Mouse (Mus musculus): ENCODE results near the gene Col4a2.
"Not testable (repeated sequence)": the region's sequence is repeated elsewhere in the genome, so short reads cannot be mapped to it uniquely, and the experiment has no call there.

Col4a2 gene

GRCm38 (mm10) chr8:11463889-11464706 lies 151.5 kb downstream of the Col4a2 start:
- DNase-seq: no peak

GRCm38 (mm10) chr8:11464707-11464964 lies 152.0 kb downstream of the Col4a2 start:
- DNase-seq: no peak

- no peak for DNase-seq
Measured at GRCm38 (mm10) chr8:11465619-11466018, 153.0 kb downstream of the Col4a2 start.

- DNase-seq: not testable (repeated sequence)
Measured at GRCm38 (mm10) chr8:11466528-11466927, 153.9 kb downstream of the Col4a2 start.

- DNase-seq: no peak
Measured at GRCm38 (mm10) chr8:11469095-11469494, 156.5 kb downstream of the Col4a2 start.

- DNase-seq: no peak
Measured at GRCm38 (mm10) chr8:11470694-11471093, 158.1 kb downstream of the Col4a2 start.

- no peak for DNase-seq
Measured at GRCm38 (mm10) chr8:11471309-11471708, 158.7 kb downstream of the Col4a2 start.

- no peak for DNase-seq
Measured at GRCm38 (mm10) chr8:11473072-11473471, 160.5 kb downstream of the Col4a2 start.

- no peak for DNase-seq
Measured at GRCm38 (mm10) chr8:11475397-11475796, 162.8 kb downstream of the Col4a2 start.

GRCm38 (mm10) chr8:11475876-11476275 lies 163.3 kb downstream of the Col4a2 start:
- DNase-seq: no peak

- no peak for DNase-seq
Measured at GRCm38 (mm10) chr8:11476338-11477177, 164.0 kb downstream of the Col4a2 start.

GRCm38 (mm10) chr8:11477178-11477553 lies 164.6 kb downstream of the Col4a2 start:
- DNase-seq: no peak

GRCm38 (mm10) chr8:11477811-11478761 lies 165.5 kb downstream of the Col4a2 start, which contains the start of gene Rab20:
TSS of gene Rab20 (minus strand) at chr8:11478710.
- peak in 1 of 2 experiments; percentile 51 for DNase-seq

- no peak for DNase-seq
Measured at GRCm38 (mm10) chr8:11478807-11479527, 166.4 kb downstream of the Col4a2 start.

GRCm38 (mm10) chr8:11479591-11479990 lies 167.0 kb downstream of the Col4a2 start:
- no peak for DNase-seq

- no peak for DNase-seq
Measured at GRCm38 (mm10) chr8:11481876-11482275, 169.3 kb downstream of the Col4a2 start.

GRCm38 (mm10) chr8:11482537-11482936 lies 169.9 kb downstream of the Col4a2 start:
- DNase-seq: no peak

GRCm38 (mm10) chr8:11486142-11486541 lies 173.5 kb downstream of the Col4a2 start:
- DNase-seq: peak; percentile 65 to 81

- no peak for DNase-seq
Measured at GRCm38 (mm10) chr8:11487229-11487628, 174.6 kb downstream of the Col4a2 start.

- DNase-seq: not testable (repeated sequence)
Measured at GRCm38 (mm10) chr8:11492340-11492739, 179.7 kb downstream of the Col4a2 start.

- DNase-seq: peak; percentile 92 to 94
Measured at GRCm38 (mm10) chr8:11497017-11497990, 184.7 kb downstream of the Col4a2 start, which contains the start of gene Naxd. TSS of gene Naxd (plus strand) at chr8:11497506.

Measured in cerebellum, postnatal 25 days (tissue).